Mouse (Mus musculus): ENCODE measurements around the gene Gck. TPM values are rescaled to one million over a fixed set of nuclear protein-coding genes. Genes with fewer than 3 reads are reported as not detected.

Gene Gck
- polyA plus RNA-seq, 1 experiment from 2014 or later: 0.44 TPM

- Histone ChIP-seq H3K27me3 (replicated peaks; ENCODE audit: control insufficient read depth, insufficient read depth, low read length) (0 out of 2 replicates have a peak, but pooled peaks cover under 1% of the 10 kb centered on the region), H3K36me3 (ENCODE audit: control insufficient read depth, insufficient read depth) (no peaks in the 10 kb centered on the region), H3K9me3 (ENCODE audit: control insufficient read depth) (no peaks in the 10 kb centered on the region), H3K4me1 (replicated peaks; ENCODE audit: control insufficient read depth, insufficient read depth, low read length) (no peaks in the 10 kb centered on the region), H3K27ac (ENCODE audit: low read depth, low read length) (no peak overlapping the region), H3K4me2 (replicated peaks; ENCODE audit: low read depth) (no peak overlapping the region), H3K9ac (ENCODE audit: low read depth, low read length) (no peak overlapping the region), H3K4me3 (ENCODE audit: low read depth, low read length) (no peak overlapping the region)
- no peak for ATAC-seq
- 80% methylated on average over 8 of the region's 8 CpGs for WGBS
- no peak for TF ChIP-seq CTCF (IDR thresholded peaks at IDR 0.05; ENCODE audit: low read depth)
Measured at GRCm38 (mm10) chr11:5856479-5857130, 93.3 kb downstream of the Gck start.

GRCm38 (mm10) chr11:5855902-5856301 lies 94.0 kb downstream of the Gck start:
- TF ChIP-seq CTCF (IDR thresholded peaks at IDR 0.05; ENCODE audit: low read depth): no peak
- Histone ChIP-seq H3K4me2 (replicated peaks; ENCODE audit: low read depth) (no peak overlapping the region), H3K9ac (ENCODE audit: low read depth, low read length) (peak overlapping the region; percentile 11; the same call in 1 of the 2 replicates), H3K4me3 (ENCODE audit: low read depth, low read length) (no peak overlapping the region), H3K27me3 (replicated peaks; ENCODE audit: control insufficient read depth, insufficient read depth, low read length) (no peaks in the 10 kb centered on the region), H3K4me1 (replicated peaks; ENCODE audit: control insufficient read depth, insufficient read depth, low read length) (no peaks in the 10 kb centered on the region), H3K9me3 (ENCODE audit: control insufficient read depth) (no peaks in the 10 kb centered on the region), H3K27ac (ENCODE audit: low read depth, low read length) (no peak overlapping the region), H3K36me3 (ENCODE audit: control insufficient read depth, insufficient read depth) (no peaks in the 10 kb centered on the region)
- WGBS: 48% methylated on average over 7 of the region's 7 CpGs
- ATAC-seq: no peak

- H3K9ac ChIP-seq (ENCODE audit: low read depth, low read length): peak overlapping the region; percentile 11; the same call in 1 of the 2 replicates
- H3K9me3 ChIP-seq (ENCODE audit: control insufficient read depth): no peaks in the 10 kb centered on the region
- no peak for TF ChIP-seq CTCF (IDR thresholded peaks at IDR 0.05; ENCODE audit: low read depth)
- no peaks in the 10 kb centered on the region for H3K4me1 ChIP-seq (replicated peaks; ENCODE audit: control insufficient read depth, insufficient read depth, low read length)
- H3K4me2 ChIP-seq (replicated peaks; ENCODE audit: low read depth): no peak overlapping the region
- no peaks in the 10 kb centered on the region for H3K27me3 ChIP-seq (replicated peaks; ENCODE audit: control insufficient read depth, insufficient read depth, low read length)
- no peak for ATAC-seq
- H3K27ac ChIP-seq (ENCODE audit: low read depth, low read length): no peak overlapping the region
- no peak overlapping the region for H3K4me3 ChIP-seq (ENCODE audit: low read depth, low read length)
- no peaks in the 10 kb centered on the region for H3K36me3 ChIP-seq (ENCODE audit: control insufficient read depth, insufficient read depth)
Measured at GRCm38 (mm10) chr11:5855481-5855880, 94.4 kb downstream of the Gck start.

GRCm38 (mm10) chr11:5852314-5852713 lies 97.6 kb downstream of the Gck start:
- WGBS: 37% methylated on average over 1 of the region's 1 CpGs
- no peak overlapping the region for H3K4me3 ChIP-seq (ENCODE audit: low read depth, low read length)
- H3K4me1 ChIP-seq (replicated peaks; ENCODE audit: control insufficient read depth, insufficient read depth, low read length): no peaks in the 10 kb centered on the region
- no peak overlapping the region for H3K27ac ChIP-seq (ENCODE audit: low read depth, low read length)
- H3K36me3 ChIP-seq (ENCODE audit: control insufficient read depth, insufficient read depth): no peaks in the 10 kb centered on the region
- H3K27me3 ChIP-seq (replicated peaks; ENCODE audit: control insufficient read depth, insufficient read depth, low read length): no peaks in the 10 kb centered on the region
- ATAC-seq: no peak
- H3K4me2 ChIP-seq (replicated peaks; ENCODE audit: low read depth): no peak overlapping the region
- no peak overlapping the region for H3K9ac ChIP-seq (ENCODE audit: low read depth, low read length)
- no peaks in the 10 kb centered on the region for H3K9me3 ChIP-seq (ENCODE audit: control insufficient read depth)
- no peak for TF ChIP-seq CTCF (IDR thresholded peaks at IDR 0.05; ENCODE audit: low read depth)

GRCm38 (mm10) chr11:5851021-5851736 lies 98.7 kb downstream of the Gck start:
- no peak for ATAC-seq
- no peak overlapping the region for H3K27ac ChIP-seq (ENCODE audit: low read depth, low read length)
- H3K27me3 ChIP-seq (replicated peaks; ENCODE audit: control insufficient read depth, insufficient read depth, low read length): no peaks in the 10 kb centered on the region
- WGBS: 59% methylated on average over 4 of the region's 4 CpGs
- no peak overlapping the region for H3K4me2 ChIP-seq (replicated peaks; ENCODE audit: low read depth)
- H3K36me3 ChIP-seq (ENCODE audit: control insufficient read depth, insufficient read depth): no peaks in the 10 kb centered on the region
- H3K9me3 ChIP-seq (ENCODE audit: control insufficient read depth): no peaks in the 10 kb centered on the region
- TF ChIP-seq CTCF (IDR thresholded peaks at IDR 0.05; ENCODE audit: low read depth): no peak
- H3K4me1 ChIP-seq (replicated peaks; ENCODE audit: control insufficient read depth, insufficient read depth, low read length): no peaks in the 10 kb centered on the region
- H3K9ac ChIP-seq (ENCODE audit: low read depth, low read length): no peak overlapping the region
- no peak overlapping the region for H3K4me3 ChIP-seq (ENCODE audit: low read depth, low read length)

Other genes with a start within 250 kb of the Gck start
- 173 and 190 TPM in 2 replicates for gene Mrps24, start 234.4 kb downstream of the Gck start, polyA plus RNA-seq (2015; fragmentation: Nextera tagmentation; extraction: Ambion mirVana)
- gene Urgcp, start 187.7 kb downstream of the Gck start, polyA plus RNA-seq (2015; fragmentation: Nextera tagmentation; extraction: Ambion mirVana): 15.4 and 19.0 TPM in 2 replicates
- 93.0 and 99.7 TPM in 2 replicates for gene Dbnl, start 161.6 kb downstream of the Gck start, polyA plus RNA-seq (2015; fragmentation: Nextera tagmentation; extraction: Ambion mirVana)
- gene Pgam2, start 146.3 kb downstream of the Gck start, polyA plus RNA-seq (2015; fragmentation: Nextera tagmentation; extraction: Ambion mirVana): 9.9 and 10.1 TPM in 2 replicates
- 9.0 and 9.2 TPM in 2 replicates for gene Polm, start 112.1 kb downstream of the Gck start, polyA plus RNA-seq (2015; fragmentation: Nextera tagmentation; extraction: Ambion mirVana)
- 15.0 and 15.8 TPM in 2 replicates for gene Aebp1, start 88.1 kb downstream of the Gck start, polyA plus RNA-seq (2015; fragmentation: Nextera tagmentation; extraction: Ambion mirVana)
- gene Pold2, start 71.8 kb downstream of the Gck start, polyA plus RNA-seq (2015; fragmentation: Nextera tagmentation; extraction: Ambion mirVana): 32.3 and 32.7 TPM in 2 replicates
- gene Myl7, start 51.3 kb downstream of the Gck start, polyA plus RNA-seq (2015; fragmentation: Nextera tagmentation; extraction: Ambion mirVana): 20.9 and 22.7 TPM in 2 replicates
- 50.9 and 53.8 TPM in 2 replicates for gene Ykt6, start 5.6 kb upstream of the Gck start, polyA plus RNA-seq (2015; fragmentation: Nextera tagmentation; extraction: Ambion mirVana)
- 11.9 and 12.1 TPM in 2 replicates for gene Camk2b, start 116.3 kb upstream of the Gck start, polyA plus RNA-seq (2015; fragmentation: Nextera tagmentation; extraction: Ambion mirVana)
- 0.41 and 0.74 TPM in 2 replicates for gene A730071L15Rik, start 249.9 kb upstream of the Gck start, polyA plus RNA-seq (2015; fragmentation: Nextera tagmentation; extraction: Ambion mirVana)

All from intestine, postnatal 0 days (tissue).